Mouse (Mus musculus) lung, embryonic 14.5 days (tissue): ENCODE results near the gene Invs. TPM values are rescaled to one million over a fixed set of nuclear protein-coding genes. Genes with fewer than 3 reads are reported as not detected.

ENCODE experiments used
- ATAC-seq: fragments of 200-750 bp; cut with Nextera tagmentation; 2 replicates; pipeline ENCODE4 v1.8.0; 2017; ENCODE audit warnings: mild to moderate bottlenecking, moderate TSS enrichment, moderate library complexity; ENCODE audit not compliant: insufficient read depth
- DNase-seq: peaks from one replicate; pipeline ENCODE4 v3.0.0-alpha.2; 2015
- H3K27ac ChIP-seq: fragments of 300-500 bp; sonication (generic); 2 replicates; pipeline ENCODE4 v1.5.1; 2014; ENCODE audit warnings: low read depth, mild to moderate bottlenecking, moderate library complexity
- H3K27me3 ChIP-seq: fragments of 300-500 bp; sonication (generic); 2 replicates; pipeline ENCODE4 v1.6.1; 2014; ENCODE audit warnings: low read length, control low read depth; ENCODE audit not compliant: insufficient read depth
- H3K36me3 ChIP-seq: fragments of 300-500 bp; sonication (generic); 2 replicates; pipeline ENCODE4 v1.6.1; 2014; ENCODE audit warnings: control low read depth; ENCODE audit not compliant: insufficient read depth
- H3K4me1 ChIP-seq: fragments of 300-500 bp; sonication (generic); 2 replicates; pipeline ENCODE4 v1.6.1; 2014; ENCODE audit warnings: antibody characterized with exemption, control low read depth; ENCODE audit not compliant: insufficient read depth
- H3K4me2 ChIP-seq: fragments of 300-500 bp; sonication (generic); 2 replicates; pipeline ENCODE4 v1.6.1; 2014; ENCODE audit warnings: mild to moderate bottlenecking
- H3K4me3 ChIP-seq: fragments of 300-500 bp; sonication (generic); 2 replicates; pipeline ENCODE4 v1.5.1; 2014; ENCODE audit warnings: low read depth, low read length
- H3K9ac ChIP-seq: fragments of 300-500 bp; sonication (generic); 2 replicates; pipeline ENCODE4 v1.6.1; 2014
- H3K9me3 ChIP-seq: fragments of 300-500 bp; sonication (generic); 2 replicates; pipeline ENCODE4 v1.6.1; 2016; ENCODE audit warnings: low read depth, low read length, control low read depth
- CTCF ChIP-seq: IDR thresholded peaks from 2 replicates; pipeline ENCODE4 v1.5.1; 2016; ENCODE audit warnings: antibody characterized with exemption, low read depth
- WGBS: fragments of 180-500 bp; shearing (Covaris S2); extraction: QIAGEN DNeasy Blood & Tissue Kit; methylation state at CpG from one replicate; pipeline ENCODE4 v1.1.7; 2014; 5-methylcytosine and 5-hydroxymethylcytosine counted together
- polyA plus RNA-seq: library from polyadenylated mRNA; unstranded; fragments of >200 nt; fragmentation: Nextera tagmentation; extraction: Ambion mirVana; gene quantifications from 2 replicates; pipeline ENCODE4 v1.2.1, GENCODE M21; 2014

Invs gene
- polyA plus RNA-seq, 1 experiment from 2014 or later: 9.6 TPM

GRCm38 (mm10) chr4:48415838-48416335 is 136.3 kb downstream of the Invs start:
- no peak for DNase-seq
- no peaks in the 10 kb centered on the region for H3K4me1 ChIP-seq
- ATAC-seq: no peak
- H3K4me2 ChIP-seq: no peak overlapping the region
- H3K9me3 ChIP-seq: no peaks in the 10 kb centered on the region
- H3K27me3 ChIP-seq: no peaks in the 10 kb centered on the region
- WGBS: 77% methylated on average over 10 of the region's 10 CpGs
- H3K9ac ChIP-seq: no peak overlapping the region
- no peak overlapping the region for H3K27ac ChIP-seq
- H3K36me3 ChIP-seq: peaks cover 9% of the 10 kb centered on the region; the same call in 1 of the 2 replicates
- no peak for TF ChIP-seq CTCF
- no peak overlapping the region for H3K4me3 ChIP-seq

- no peak for ATAC-seq
- Histone ChIP-seq H3K27ac (no peak overlapping the region), H3K36me3 (peaks cover 26% of the 10 kb centered on the region; the same call in 1 of the 2 replicates), H3K4me3 (no peak overlapping the region), H3K9ac (no peak overlapping the region), H3K4me2 (no peak overlapping the region), H3K9me3 (no peaks in the 10 kb centered on the region), H3K4me1 (no peaks in the 10 kb centered on the region), H3K27me3 (no peaks in the 10 kb centered on the region)
- no peak for DNase-seq
- 88% methylated on average over 8 of the region's 8 CpGs for WGBS
- TF ChIP-seq CTCF: no peak
These were observed 139.4 kb downstream of the Invs start for GRCm38 (mm10) chr4:48418831-48419468.

DNA sequence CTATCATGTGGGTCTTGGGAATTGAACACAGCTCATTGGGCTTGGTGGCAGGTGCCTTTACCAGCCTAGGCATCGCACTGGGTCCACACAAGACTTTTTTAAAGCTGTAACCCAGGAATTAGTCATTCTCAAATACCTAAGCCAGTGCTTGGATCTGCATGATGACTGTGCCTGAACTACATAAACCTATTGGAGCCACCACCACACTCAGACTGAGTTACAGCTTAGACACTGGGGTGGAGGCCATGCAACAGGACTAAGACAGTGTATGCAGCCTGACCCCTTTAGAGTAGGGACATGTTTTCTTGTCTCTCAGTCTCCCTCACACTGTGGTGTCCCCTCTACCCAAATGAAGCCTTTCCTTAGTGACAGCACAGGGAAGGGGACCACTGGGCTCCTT is 143.1 kb downstream of the Invs start:
- Histone ChIP-seq H3K9ac (no peak overlapping the region), H3K27ac (no peak overlapping the region), H3K27me3 (no peaks in the 10 kb centered on the region), H3K4me3 (no peak overlapping the region), H3K4me1 (no peaks in the 10 kb centered on the region), H3K9me3 (no peaks in the 10 kb centered on the region), H3K36me3 (peaks cover 22% of the 10 kb centered on the region), H3K4me2 (no peak overlapping the region)
- TF ChIP-seq CTCF: no peak
- 82% methylated on average over 1 of the region's 1 CpGs for WGBS
- DNase-seq: no peak
- no peak for ATAC-seq

GRCm38 (mm10) chr4:48423738-48424137 is 144.2 kb downstream of the Invs start:
- 0 out of 2 replicates have a peak, but pooled peaks have one; percentile 39 for ATAC-seq
- no peak for TF ChIP-seq CTCF
- Histone ChIP-seq H3K27me3 (no peaks in the 10 kb centered on the region), H3K9ac (no peak overlapping the region), H3K9me3 (no peaks in the 10 kb centered on the region), H3K4me3 (no peak overlapping the region), H3K4me1 (no peaks in the 10 kb centered on the region), H3K4me2 (no peak overlapping the region), H3K27ac (no peak overlapping the region), H3K36me3 (peaks cover 28% of the 10 kb centered on the region)
- 28% methylated on average over 2 of the region's 2 CpGs for WGBS
- DNase-seq: no peak

DNA sequence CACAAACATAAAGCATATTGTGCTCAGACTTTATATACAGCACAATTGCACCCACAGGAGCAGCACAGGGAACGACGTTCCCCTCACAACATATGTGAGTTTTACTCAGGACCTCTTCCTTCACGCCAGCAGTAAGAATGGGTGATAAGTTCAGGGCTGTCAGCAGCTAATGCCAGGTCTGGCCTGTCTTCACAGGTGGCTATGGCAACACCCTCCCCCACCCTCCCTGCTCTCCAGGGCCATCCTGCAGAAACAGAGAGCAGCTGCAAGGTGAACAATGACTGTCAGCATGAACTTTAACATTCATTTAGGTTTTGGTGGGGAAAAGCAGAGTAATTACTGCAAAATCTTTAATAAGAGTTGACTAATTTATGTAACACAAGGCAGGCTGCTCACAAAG is 147.9 kb downstream of the Invs start:
- Histone ChIP-seq H3K36me3 (peaks cover 55% of the 10 kb centered on the region), H3K27ac (no peak overlapping the region), H3K4me1 (no peaks in the 10 kb centered on the region), H3K4me2 (no peak overlapping the region), H3K9me3 (no peaks in the 10 kb centered on the region), H3K4me3 (no peak overlapping the region), H3K27me3 (no peaks in the 10 kb centered on the region), H3K9ac (no peak overlapping the region)
- WGBS: 71% methylated on average over 3 of the region's 3 CpGs
- ATAC-seq (no peak), DNase-seq (no peak)
- no peak for TF ChIP-seq CTCF

GRCm38 (mm10) chr4:48428054-48428453 is 148.5 kb downstream of the Invs start:
- no peak for ATAC-seq
- Histone ChIP-seq H3K36me3 (peaks cover 57% of the 10 kb centered on the region), H3K4me3 (no peak overlapping the region), H3K4me1 (no peaks in the 10 kb centered on the region), H3K9ac (no peak overlapping the region), H3K27me3 (no peaks in the 10 kb centered on the region), H3K27ac (no peak overlapping the region), H3K9me3 (no peaks in the 10 kb centered on the region), H3K4me2 (no peak overlapping the region)
- DNase-seq: no peak
- WGBS: 75% methylated on average over 2 of the region's 2 CpGs
- no peak for TF ChIP-seq CTCF

GRCm38 (mm10) chr4:48454106-48454773 is 174.7 kb downstream of the Invs start:
- Histone ChIP-seq H3K9me3 (no peaks in the 10 kb centered on the region), H3K4me1 (no peaks in the 10 kb centered on the region), H3K36me3 (peaks cover 75% of the 10 kb centered on the region), H3K9ac (no peak overlapping the region), H3K27me3 (no peaks in the 10 kb centered on the region), H3K27ac (no peak overlapping the region), H3K4me3 (no peak overlapping the region), H3K4me2 (no peak overlapping the region)
- DNase-seq (peak; percentile 54), ATAC-seq (peak; percentile 65)
- TF ChIP-seq CTCF: peak; percentile 37; the same call in 1 of the 2 replicates
- 72% methylated on average over 2 of the region's 2 CpGs for WGBS
